Mouse (Mus musculus) midbrain, embryonic 14.5 days (tissue): ENCODE data around the gene Mettl7a3. TPM values are rescaled to one million over a fixed set of nuclear protein-coding genes. Genes with fewer than 3 reads are reported as not detected.
"Not testable (repeated sequence)": the region's sequence is repeated elsewhere in the genome, so short reads cannot be mapped to it uniquely, and the experiment has no call there.

Experiments
- ATAC-seq: fragments of 200-750 bp; cut with Nextera tagmentation; 2 replicates; pipeline ENCODE4 v1.8.0; 2017; ENCODE audit warnings: moderate number of reproducible peaks, moderate library complexity; ENCODE audit not compliant: low FRiP score, low TSS enrichment
- DNase-seq: peaks from one replicate; pipeline ENCODE4 v3.0.0-alpha.2; 2015
- H3K27ac ChIP-seq: fragments of 300-500 bp; sonication (generic); replicated peaks from 2 replicates; pipeline ENCODE4 v1.5.1; 2014; ENCODE audit warnings: mild to moderate bottlenecking, low read depth, low read length, moderate library complexity
- H3K27me3 ChIP-seq: fragments of 300-500 bp; sonication (generic); 2 replicates; pipeline ENCODE4 v1.6.1; 2014; ENCODE audit warnings: low read length, control low read depth, mixed read lengths; ENCODE audit not compliant: control insufficient read depth, insufficient read depth
- H3K36me3 ChIP-seq: fragments of 300-500 bp; sonication (generic); 2 replicates; pipeline ENCODE4 v1.6.1; 2014; ENCODE audit warnings: low read length, control low read depth; ENCODE audit not compliant: control insufficient read depth, insufficient read depth
- H3K4me1 ChIP-seq: fragments of 300-500 bp; sonication (generic); 2 replicates; pipeline ENCODE4 v1.6.1; 2014; ENCODE audit warnings: mild to moderate bottlenecking, antibody characterized with exemption, low read length, control low read depth; ENCODE audit not compliant: control insufficient read depth, insufficient read depth
- H3K4me2 ChIP-seq: fragments of 300-500 bp; sonication (generic); 2 replicates; pipeline ENCODE4 v1.6.1; 2014; ENCODE audit warnings: mild to moderate bottlenecking, low read length, moderate library complexity
- H3K4me3 ChIP-seq: fragments of 300-500 bp; sonication (generic); replicated peaks from 2 replicates; pipeline ENCODE4 v1.5.1; 2014; ENCODE audit warnings: low read depth, low read length
- H3K9ac ChIP-seq: fragments of 300-500 bp; sonication (generic); replicated peaks from 2 replicates; pipeline ENCODE4 v1.6.1; 2014; ENCODE audit warnings: mild to moderate bottlenecking, low read length, moderate library complexity
- H3K9me3 ChIP-seq: fragments of 300-500 bp; sonication (generic); 2 replicates; pipeline ENCODE4 v1.6.1; 2016; ENCODE audit warnings: low read length, control low read depth, mixed read lengths; ENCODE audit not compliant: control insufficient read depth
- WGBS: fragments of 180-500 bp; shearing (Covaris S2); extraction: QIAGEN DNeasy Blood & Tissue Kit; methylation state at CpG from one replicate; pipeline ENCODE4 v1.1.7; 2014; 5-methylcytosine and 5-hydroxymethylcytosine counted together
- polyA plus RNA-seq: library from polyadenylated mRNA; unstranded; fragments of >200 nt; fragmentation: Nextera tagmentation; extraction: Ambion mirVana; gene quantifications from 2 replicates; pipeline ENCODE4 v1.2.1, GENCODE M21; 2014

Gene Mettl7a3
- polyA plus RNA-seq, 1 experiment from 2014 or later = not detected

- H3K4me1 ChIP-seq = 0 out of 2 replicates have a peak, but pooled peaks cover 5% of the 10 kb centered on the region
- H3K9me3 ChIP-seq = no peaks in the 10 kb centered on the region
- H3K27ac ChIP-seq = peak within 1 kb of the TSS; percentile 94
- H3K9ac ChIP-seq = peak within 1 kb of the TSS; percentile 81
- H3K27me3 ChIP-seq = no peaks in the 10 kb centered on the region
- peak within 1 kb of the TSS; percentile 52 for H3K4me3 ChIP-seq
- DNase-seq (peak; percentile 90), ATAC-seq (peak; percentile 79; the same call in 1 of the 2 replicates)
- no peaks in the 10 kb centered on the region for H3K36me3 ChIP-seq
- WGBS = 2% methylated on average over 26 of the region's 30 CpGs
- H3K4me2 ChIP-seq = peak within 1 kb of the TSS; percentile 76
These were observed 30.4 kb upstream of the Mettl7a3 start, which contains the start of gene Mettl7a1 for GRCm38 (mm10) chr15:100304019-100304991. TSS of gene Mettl7a1 (plus strand) at chr15:100304140.

GRCm38 (mm10) chr15:100306201-100306600 is 28.5 kb upstream of the Mettl7a3 start:
- Histone ChIP-seq H3K27me3 (no peaks in the 10 kb centered on the region), H3K4me1 (0 out of 2 replicates have a peak, but pooled peaks cover 5% of the 10 kb centered on the region), H3K9ac (no peak overlapping the region), H3K36me3 (no peaks in the 10 kb centered on the region), H3K4me2 (no peak overlapping the region), H3K4me3 (no peak overlapping the region), H3K9me3 (no peaks in the 10 kb centered on the region), H3K27ac (no peak overlapping the region)
- WGBS = 93% methylated on average over 2 of the region's 2 CpGs
- no peak for ATAC-seq
- no peak for DNase-seq

DNA sequence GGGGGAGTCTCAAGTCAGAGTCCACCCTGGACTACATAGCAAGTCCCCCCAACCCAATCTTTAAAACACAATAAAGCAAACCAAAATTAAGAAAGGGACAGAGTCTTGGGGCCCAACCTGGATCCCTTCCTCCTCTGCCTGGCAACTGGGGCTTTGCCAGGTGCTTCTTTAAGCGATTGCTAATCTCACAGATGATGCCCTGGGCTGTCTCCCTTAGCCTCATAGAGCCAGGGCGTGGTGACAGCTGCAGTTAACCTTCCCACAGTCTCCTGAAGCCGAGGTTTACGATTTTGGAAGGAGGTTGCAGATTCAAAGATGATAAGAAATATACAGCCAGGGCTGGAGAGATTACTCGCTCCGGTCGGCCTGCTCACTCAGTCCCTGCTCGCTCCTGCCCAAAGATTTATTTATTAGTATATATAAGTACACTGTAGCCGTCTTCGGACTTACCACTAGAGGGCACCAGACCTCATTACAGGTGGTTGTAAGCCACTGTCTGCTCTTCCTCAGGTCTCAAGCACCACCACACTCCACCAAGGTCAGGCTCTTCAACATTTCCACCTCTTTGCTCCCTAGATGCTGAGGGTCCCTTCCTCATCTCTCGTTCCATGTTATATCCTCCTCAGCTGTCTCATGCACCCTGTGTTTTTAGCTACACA is 27.2 kb upstream of the Mettl7a3 start:
- H3K4me2 ChIP-seq, H3K9me3 ChIP-seq, H3K27me3 ChIP-seq, H3K4me3 ChIP-seq, H3K36me3 ChIP-seq, H3K9ac ChIP-seq, H3K4me1 ChIP-seq, H3K27ac ChIP-seq: not testable (repeated sequence)
- DNase-seq = peak; percentile 76
- ATAC-seq = peak; percentile 40; the same call in 1 of the 2 replicates
- 47% methylated on average over 8 of the region's 11 CpGs for WGBS

- H3K4me3 ChIP-seq = no peak overlapping the region
- H3K27ac ChIP-seq = no peak overlapping the region
- H3K9ac ChIP-seq = no peak overlapping the region
- no peak for ATAC-seq
- no peak overlapping the region for H3K4me2 ChIP-seq
- H3K9me3 ChIP-seq = no peaks in the 10 kb centered on the region
- 92% methylated on average over 2 of the region's 2 CpGs for WGBS
- no peaks in the 10 kb centered on the region for H3K4me1 ChIP-seq
- no peak for DNase-seq
- H3K27me3 ChIP-seq = no peaks in the 10 kb centered on the region
- no peaks in the 10 kb centered on the region for H3K36me3 ChIP-seq
These were observed 22.4 kb upstream of the Mettl7a3 start for GRCm38 (mm10) chr15:100312346-100312745.

DNA sequence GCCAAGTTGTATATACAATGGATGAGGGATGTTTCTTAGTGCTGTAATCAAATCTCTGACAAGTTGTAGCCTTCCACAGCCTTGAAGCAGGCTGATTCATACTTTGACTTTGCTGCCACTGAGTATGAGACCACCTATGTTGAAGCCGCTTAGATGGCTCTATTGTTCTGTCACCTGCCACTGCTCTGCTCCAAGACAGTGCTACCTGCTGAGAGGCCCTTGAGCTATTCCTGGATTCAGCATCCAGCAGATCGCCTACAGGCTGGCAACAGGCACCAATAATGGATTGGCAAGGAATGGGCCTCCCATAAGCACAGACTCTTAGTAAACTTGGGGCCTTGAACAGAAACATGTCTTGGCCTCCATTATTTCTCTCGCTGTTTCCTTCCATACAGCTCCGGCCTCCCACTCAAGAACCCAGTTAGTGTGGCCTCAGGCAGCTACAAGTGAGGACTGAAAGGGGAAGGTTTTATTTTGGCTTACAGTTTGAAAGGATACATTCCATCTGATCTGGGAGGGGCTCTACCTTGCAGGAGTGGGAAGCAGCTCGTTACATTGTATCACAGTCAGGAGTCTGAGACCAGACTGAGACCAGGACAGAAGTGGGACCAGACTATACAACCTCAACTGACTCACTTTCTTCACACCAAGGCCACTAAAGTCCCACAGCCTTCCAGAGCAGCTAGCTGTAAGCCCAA is 20.1 kb upstream of the Mettl7a3 start:
- DNase-seq (no peak), ATAC-seq (no peak)
- Histone ChIP-seq H3K36me3 (no peaks in the 10 kb centered on the region), H3K9ac (no peak overlapping the region), H3K4me3 (no peak overlapping the region), H3K27me3 (no peaks in the 10 kb centered on the region), H3K27ac (no peak overlapping the region), H3K4me2 (no peak overlapping the region), H3K9me3 (no peaks in the 10 kb centered on the region), H3K4me1 (no peaks in the 10 kb centered on the region)
- 93% methylated on average over 5 of the region's 5 CpGs for WGBS

DNA sequence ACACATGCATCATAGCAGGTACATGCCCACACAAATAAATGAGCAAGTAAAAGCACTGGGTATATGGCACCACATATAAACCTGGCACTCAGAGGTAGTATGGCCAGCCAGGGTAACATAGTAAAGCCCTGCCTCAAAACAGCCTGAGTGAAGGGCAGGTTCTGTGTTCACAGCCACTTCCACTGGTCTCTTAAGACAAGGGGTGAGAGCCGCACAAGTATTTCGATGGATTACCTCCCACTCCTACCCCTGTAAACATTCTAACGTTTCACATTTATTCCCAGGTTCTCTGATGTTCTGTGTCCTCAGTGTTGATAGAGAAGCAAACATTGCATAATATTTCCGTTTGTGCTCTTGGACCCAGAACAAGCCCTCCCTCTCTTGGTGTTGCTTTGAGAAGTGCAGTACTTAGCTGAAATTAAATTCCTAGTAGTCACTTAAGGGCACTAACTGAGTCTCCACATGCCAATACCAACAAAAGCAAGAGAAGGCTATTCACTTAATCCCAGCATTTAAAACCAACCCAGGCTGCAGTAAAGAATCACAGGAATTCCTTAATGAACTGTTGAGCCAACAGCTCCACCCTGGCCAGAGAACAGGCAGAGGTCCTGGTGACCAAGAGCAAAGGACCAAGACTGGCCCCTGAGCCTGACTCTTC is 16.6 kb upstream of the Mettl7a3 start:
- not testable (repeated sequence) for H3K36me3 ChIP-seq, H3K27ac ChIP-seq, H3K4me3 ChIP-seq, ATAC-seq, H3K4me1 ChIP-seq, H3K4me2 ChIP-seq, H3K9ac ChIP-seq, DNase-seq, H3K27me3 ChIP-seq, H3K9me3 ChIP-seq
- 79% methylated on average over 4 of the region's 4 CpGs for WGBS

GRCm38 (mm10) chr15:100319884-100320283 is 14.8 kb upstream of the Mettl7a3 start:
- H3K9me3 ChIP-seq = no peaks in the 10 kb centered on the region
- WGBS = 100% methylated on average over 1 of the region's 1 CpGs
- H3K4me2 ChIP-seq = no peak overlapping the region
- H3K9ac ChIP-seq = no peak overlapping the region
- no peak overlapping the region for H3K4me3 ChIP-seq
- DNase-seq = no peak
- H3K27me3 ChIP-seq = no peaks in the 10 kb centered on the region
- H3K27ac ChIP-seq = no peak overlapping the region
- no peak for ATAC-seq
- H3K36me3 ChIP-seq = no peaks in the 10 kb centered on the region
- no peaks in the 10 kb centered on the region for H3K4me1 ChIP-seq

- DNase-seq (no peak), ATAC-seq (no peak)
- WGBS = 80% methylated on average over 9 of the region's 9 CpGs
- Histone ChIP-seq H3K4me3 (no peak overlapping the region), H3K27me3 (no peaks in the 10 kb centered on the region), H3K9me3 (no peaks in the 10 kb centered on the region), H3K27ac (no peak overlapping the region), H3K4me1 (no peaks in the 10 kb centered on the region), H3K36me3 (no peaks in the 10 kb centered on the region), H3K9ac (no peak overlapping the region), H3K4me2 (no peak overlapping the region)
These were observed 14.3 kb upstream of the Mettl7a3 start for GRCm38 (mm10) chr15:100320295-100320905.
